Mouse (Mus musculus): Measurements from ENCODE around the gene Klhl25. TPM values are rescaled to one million over a fixed set of nuclear protein-coding genes. Genes with fewer than 3 reads are reported as not detected.
"Not testable (repeated sequence)": the region's sequence is repeated elsewhere in the genome, so short reads cannot be mapped to it uniquely, and the experiment has no call there.

Gene Klhl25
- polyA plus RNA-seq, 1 experiment from 2014 or later = 22.1 TPM

GRCm38 (mm10) chr7:75862427-75862781 is 14.3 kb downstream of the Klhl25 start:
- WGBS = 88% methylated on average over 6 of the region's 6 CpGs
- not testable (repeated sequence) for ATAC-seq (ENCODE audit: insufficient read depth, low FRiP score, low TSS enrichment); H3K4me2 ChIP-seq (ENCODE audit: low read depth); H3K4me3 ChIP-seq (ENCODE audit: low read depth, low read length); H3K27ac ChIP-seq (ENCODE audit: low read depth, low read length); H3K27me3 ChIP-seq (ENCODE audit: control insufficient read depth, insufficient read depth, low read length); H3K9me3 ChIP-seq (ENCODE audit: control insufficient read depth, low read length); DNase-seq (ENCODE audit: low spot score); H3K9ac ChIP-seq (ENCODE audit: low read length); H3K4me1 ChIP-seq (ENCODE audit: control insufficient read depth, insufficient read depth, low read length)
- H3K36me3 ChIP-seq (ENCODE audit: control insufficient read depth, insufficient read depth, low read length) = peaks cover 15% of the 10 kb centered on the region

- DNase-seq (ENCODE audit: low spot score); H3K9me3 ChIP-seq (ENCODE audit: control insufficient read depth, low read length); H3K9ac ChIP-seq (ENCODE audit: low read length); H3K27ac ChIP-seq (ENCODE audit: low read depth, low read length); ATAC-seq (ENCODE audit: insufficient read depth, low FRiP score, low TSS enrichment); H3K4me2 ChIP-seq (ENCODE audit: low read depth); H3K27me3 ChIP-seq (ENCODE audit: control insufficient read depth, insufficient read depth, low read length); H3K4me3 ChIP-seq (ENCODE audit: low read depth, low read length); H3K4me1 ChIP-seq (ENCODE audit: control insufficient read depth, insufficient read depth, low read length): not testable (repeated sequence)
- peaks cover 15% of the 10 kb centered on the region for H3K36me3 ChIP-seq (ENCODE audit: control insufficient read depth, insufficient read depth, low read length)
- 93% methylated on average over 5 of the region's 5 CpGs for WGBS
These were observed 15.3 kb downstream of the Klhl25 start for GRCm38 (mm10) chr7:75863248-75863911.

- H3K27me3 ChIP-seq (ENCODE audit: control insufficient read depth, insufficient read depth, low read length) = no peaks in the 10 kb centered on the region
These were observed 16.9 kb downstream of the Klhl25 start for GRCm38 (mm10) chr7:75865026-75865425.

GRCm38 (mm10) chr7:75866557-75866956 is 18.4 kb downstream of the Klhl25 start:
- no peak overlapping the region for H3K9ac ChIP-seq (ENCODE audit: low read length)
- no peak overlapping the region for H3K4me3 ChIP-seq (ENCODE audit: low read depth, low read length)
- DNase-seq (ENCODE audit: low spot score) (no peak), ATAC-seq (ENCODE audit: insufficient read depth, low FRiP score, low TSS enrichment) (no peak)
- H3K4me1 ChIP-seq (ENCODE audit: control insufficient read depth, insufficient read depth, low read length) = no peaks in the 10 kb centered on the region
- WGBS = 95% methylated on average over 13 of the region's 13 CpGs
- H3K9me3 ChIP-seq (ENCODE audit: control insufficient read depth, low read length) = no peaks in the 10 kb centered on the region
- H3K36me3 ChIP-seq (ENCODE audit: control insufficient read depth, insufficient read depth, low read length) = peaks cover 15% of the 10 kb centered on the region
- no peak overlapping the region for H3K27ac ChIP-seq (ENCODE audit: low read depth, low read length)
- no peak overlapping the region for H3K4me2 ChIP-seq (ENCODE audit: low read depth)
- H3K27me3 ChIP-seq (ENCODE audit: control insufficient read depth, insufficient read depth, low read length) = no peaks in the 10 kb centered on the region

More at GRCm38 (mm10) chr7:75865026-75865425, 16.9 kb downstream of the Klhl25 start:
- Histone ChIP-seq H3K4me1 (ENCODE audit: control insufficient read depth, insufficient read depth, low read length) (no peaks in the 10 kb centered on the region), H3K36me3 (ENCODE audit: control insufficient read depth, insufficient read depth, low read length) (peaks cover 15% of the 10 kb centered on the region), H3K9ac (ENCODE audit: low read length) (no peak overlapping the region), H3K4me2 (ENCODE audit: low read depth) (no peak overlapping the region), H3K9me3 (ENCODE audit: control insufficient read depth, low read length) (no peaks in the 10 kb centered on the region), H3K27ac (ENCODE audit: low read depth, low read length) (no peak overlapping the region), H3K4me3 (ENCODE audit: low read depth, low read length) (no peak overlapping the region)
- ATAC-seq (ENCODE audit: insufficient read depth, low FRiP score, low TSS enrichment) (no peak), DNase-seq (ENCODE audit: low spot score) (no peak)
- WGBS = 97% methylated on average over 6 of the region's 6 CpGs

GRCm38 (mm10) chr7:75868687-75869086 is 20.6 kb downstream of the Klhl25 start:
- no peak overlapping the region for H3K9ac ChIP-seq (ENCODE audit: low read length)
- H3K27ac ChIP-seq (ENCODE audit: low read depth, low read length) = no peak overlapping the region
- no peaks in the 10 kb centered on the region for H3K4me1 ChIP-seq (ENCODE audit: control insufficient read depth, insufficient read depth, low read length)
- H3K9me3 ChIP-seq (ENCODE audit: control insufficient read depth, low read length) = no peaks in the 10 kb centered on the region
- peaks cover 15% of the 10 kb centered on the region for H3K36me3 ChIP-seq (ENCODE audit: control insufficient read depth, insufficient read depth, low read length)
- no peak overlapping the region for H3K4me3 ChIP-seq (ENCODE audit: low read depth, low read length)
- no peak for ATAC-seq (ENCODE audit: insufficient read depth, low FRiP score, low TSS enrichment)
- 90% methylated on average over 2 of the region's 2 CpGs for WGBS
- H3K4me2 ChIP-seq (ENCODE audit: low read depth) = no peak overlapping the region
- no peak for DNase-seq (ENCODE audit: low spot score)
- no peaks in the 10 kb centered on the region for H3K27me3 ChIP-seq (ENCODE audit: control insufficient read depth, insufficient read depth, low read length)

- 70% methylated on average over 9 of the region's 9 CpGs for WGBS
These were observed 22.4 kb downstream of the Klhl25 start for GRCm38 (mm10) chr7:75870551-75870950.

GRCm38 (mm10) chr7:75872255-75872654 is 24.1 kb downstream of the Klhl25 start:
- WGBS = 81% methylated on average over 5 of the region's 5 CpGs
- no peaks in the 10 kb centered on the region for H3K4me1 ChIP-seq (ENCODE audit: control insufficient read depth, insufficient read depth, low read length)
- ATAC-seq (ENCODE audit: insufficient read depth, low FRiP score, low TSS enrichment) = no peak

More at GRCm38 (mm10) chr7:75870551-75870950, 22.4 kb downstream of the Klhl25 start:
- H3K4me3 ChIP-seq (ENCODE audit: low read depth, low read length) = no peak overlapping the region
- peaks cover 10% of the 10 kb centered on the region for H3K36me3 ChIP-seq (ENCODE audit: control insufficient read depth, insufficient read depth, low read length)
- DNase-seq (ENCODE audit: low spot score) = no peak
- H3K9ac ChIP-seq (ENCODE audit: low read length) = no peak overlapping the region
- H3K4me2 ChIP-seq (ENCODE audit: low read depth) = no peak overlapping the region
- no peak for ATAC-seq (ENCODE audit: insufficient read depth, low FRiP score, low TSS enrichment)
- no peaks in the 10 kb centered on the region for H3K9me3 ChIP-seq (ENCODE audit: control insufficient read depth, low read length)
- no peak overlapping the region for H3K27ac ChIP-seq (ENCODE audit: low read depth, low read length)
- H3K27me3 ChIP-seq (ENCODE audit: control insufficient read depth, insufficient read depth, low read length) = no peaks in the 10 kb centered on the region
- H3K4me1 ChIP-seq (ENCODE audit: control insufficient read depth, insufficient read depth, low read length) = no peaks in the 10 kb centered on the region

GRCm38 (mm10) chr7:75872697-75873096 is 24.6 kb downstream of the Klhl25 start:
- Histone ChIP-seq H3K9me3 (ENCODE audit: control insufficient read depth, low read length) (no peaks in the 10 kb centered on the region), H3K27ac (ENCODE audit: low read depth, low read length) (no peak overlapping the region), H3K27me3 (ENCODE audit: control insufficient read depth, insufficient read depth, low read length) (no peaks in the 10 kb centered on the region), H3K4me1 (ENCODE audit: control insufficient read depth, insufficient read depth, low read length) (no peaks in the 10 kb centered on the region), H3K4me2 (ENCODE audit: low read depth) (no peak overlapping the region), H3K4me3 (ENCODE audit: low read depth, low read length) (no peak overlapping the region), H3K9ac (ENCODE audit: low read length) (no peak overlapping the region), H3K36me3 (ENCODE audit: control insufficient read depth, insufficient read depth, low read length) (no peaks in the 10 kb centered on the region)
- no peak for DNase-seq (ENCODE audit: low spot score)
- 89% methylated on average over 8 of the region's 8 CpGs for WGBS
- no peak for ATAC-seq (ENCODE audit: insufficient read depth, low FRiP score, low TSS enrichment)

More at GRCm38 (mm10) chr7:75872255-75872654, 24.1 kb downstream of the Klhl25 start:
- Histone ChIP-seq H3K27ac (ENCODE audit: low read depth, low read length) (no peak overlapping the region), H3K27me3 (ENCODE audit: control insufficient read depth, insufficient read depth, low read length) (no peaks in the 10 kb centered on the region), H3K9me3 (ENCODE audit: control insufficient read depth, low read length) (no peaks in the 10 kb centered on the region), H3K4me3 (ENCODE audit: low read depth, low read length) (no peak overlapping the region), H3K4me2 (ENCODE audit: low read depth) (no peak overlapping the region), H3K36me3 (ENCODE audit: control insufficient read depth, insufficient read depth, low read length) (no peaks in the 10 kb centered on the region), H3K9ac (ENCODE audit: low read length) (no peak overlapping the region)
- no peak for DNase-seq (ENCODE audit: low spot score)

GRCm38 (mm10) chr7:75873216-75873615 is 25.1 kb downstream of the Klhl25 start:
- H3K27me3 ChIP-seq (ENCODE audit: control insufficient read depth, insufficient read depth, low read length) = no peaks in the 10 kb centered on the region
- DNase-seq (ENCODE audit: low spot score) (no peak), ATAC-seq (ENCODE audit: insufficient read depth, low FRiP score, low TSS enrichment) (no peak)
- no peak overlapping the region for H3K27ac ChIP-seq (ENCODE audit: low read depth, low read length)
- no peaks in the 10 kb centered on the region for H3K36me3 ChIP-seq (ENCODE audit: control insufficient read depth, insufficient read depth, low read length)
- H3K4me3 ChIP-seq (ENCODE audit: low read depth, low read length) = no peak overlapping the region
- no peaks in the 10 kb centered on the region for H3K4me1 ChIP-seq (ENCODE audit: control insufficient read depth, insufficient read depth, low read length)
- no peaks in the 10 kb centered on the region for H3K9me3 ChIP-seq (ENCODE audit: control insufficient read depth, low read length)
- WGBS = 77% methylated on average over 3 of the region's 3 CpGs
- no peak overlapping the region for H3K4me2 ChIP-seq (ENCODE audit: low read depth)
- H3K9ac ChIP-seq (ENCODE audit: low read length) = no peak overlapping the region
